Comparison of ENCODE assay signal across 11 mouse cellular contexts in the genomic region with DNA sequence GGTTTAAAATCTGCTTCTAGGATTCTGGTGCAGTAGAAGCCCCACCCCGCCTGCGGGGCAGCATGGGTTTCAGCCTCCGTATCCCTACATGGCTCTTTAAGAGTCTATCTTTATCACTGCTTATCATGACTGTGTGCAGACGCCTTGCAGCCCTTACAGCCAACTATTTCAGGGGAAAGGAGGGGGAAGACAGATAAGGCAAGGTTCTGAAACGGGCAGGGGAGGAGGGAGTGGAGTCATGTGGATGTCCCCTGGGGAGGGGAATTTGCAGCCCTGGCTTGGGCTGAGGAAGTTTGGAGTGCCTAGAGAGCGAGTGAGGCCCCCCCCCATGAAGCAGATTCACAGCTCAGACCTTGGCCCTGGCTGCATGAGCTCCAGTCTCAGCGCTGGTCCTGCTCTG. TPM values are rescaled to one million over a fixed set of nuclear protein-coding genes. Genes with fewer than 3 reads are reported as not detected.
DNase-seq lines count a peak whose midpoint lies in the region; ATAC-seq lines count a peak whose summit lies in the region.
"Had no signal": no experiment of that assay in that cellular context is flagged by ENCODE, and none has a peak within 500 bp of the region (broad histone marks: within the 10 kb centered on the region; RNA-seq: fewer than 3 reads in every experiment).

No protein-coding gene starts in this region.

- H3K4me2 ChIP-seq in embryonic facial prominence, embryonic 14.5 days (ENCODE audit: low read depth, low read length) = no peak overlapping the region
- H3K4me2 ChIP-seq in stomach, embryonic 14.5 days (replicated peaks; ENCODE audit: low read depth, low read length) = no peak overlapping the region; the same call in 1 of the 2 replicates
- H3K4me2 ChIP-seq: embryonic facial prominence, embryonic 13.5 days; midbrain, embryonic 13.5 days had no signal

- no peaks in the 10 kb centered on the region for H3K36me3 ChIP-seq in embryonic facial prominence, embryonic 14.5 days (ENCODE audit: control insufficient read depth, insufficient read depth, low read length)
- no peaks in the 10 kb centered on the region for H3K36me3 ChIP-seq in embryonic facial prominence, embryonic 10.5 days (replicated peaks)
- H3K36me3 ChIP-seq in megakaryocyte, embryonic 14.5 days (replicated peaks; ENCODE audit: low read length) = peaks cover 26% of the 10 kb centered on the region
- H3K36me3 ChIP-seq in stomach, embryonic 14.5 days (ENCODE audit: control insufficient read depth, insufficient read depth, low read length) = no peaks in the 10 kb centered on the region
- H3K36me3 ChIP-seq: embryonic facial prominence, embryonic 13.5 days; midbrain, embryonic 13.5 days had no signal

- peak; percentile 36 for DNase-seq in embryonic facial prominence, embryonic 14.5 days (ENCODE audit: low spot score)
- no peak for DNase-seq in embryonic facial prominence, embryonic 10.5 days (ENCODE audit: low spot score)
- peak; percentile 36 for DNase-seq in heart, postnatal 25 days (ENCODE audit: low spot score)
- no peak for DNase-seq in testis, postnatal 14 days (ENCODE audit: low spot score)
- DNase-seq in Muller cell, postnatal 12 days (ENCODE audit: inconsistent ontology term) = no peak
- DNase-seq: thymus, postnatal 4 days had no signal

- no peaks in the 10 kb centered on the region for H3K9me3 ChIP-seq in embryonic facial prominence, embryonic 14.5 days (ENCODE audit: control insufficient read depth, low read length)
- no peaks in the 10 kb centered on the region for H3K9me3 ChIP-seq in embryonic facial prominence, embryonic 10.5 days
- no peaks in the 10 kb centered on the region for H3K9me3 ChIP-seq in megakaryocyte, embryonic 14.5 days
- H3K9me3 ChIP-seq in stomach, embryonic 14.5 days (ENCODE audit: control insufficient read depth, low read depth, low read length) = no peaks in the 10 kb centered on the region
- H3K9me3 ChIP-seq: embryonic facial prominence, embryonic 13.5 days; midbrain, embryonic 13.5 days had no signal

- 33% methylated on average over 6 of the region's 7 CpGs for WGBS in embryonic facial prominence, embryonic 14.5 days
- 40% methylated on average over 7 of the region's 7 CpGs for WGBS in embryonic facial prominence, embryonic 10.5 days
- WGBS in stomach, embryonic 14.5 days = 21% methylated on average over 7 of the region's 7 CpGs

- ATAC-seq in embryonic facial prominence, embryonic 14.5 days (ENCODE audit: low read depth) = no peak
- no peak for ATAC-seq in megakaryocyte, adult 5-6 weeks (ENCODE audit: poor library complexity, severe bottlenecking)
- ATAC-seq in stomach, embryonic 14.5 days (ENCODE audit: insufficient number of reproducible peaks, insufficient read depth, low FRiP score, low read depth) = peak; percentile 69

- H3K4me3 ChIP-seq in embryonic facial prominence, embryonic 14.5 days (ENCODE audit: low read depth, low read length) = no peak overlapping the region
- H3K4me3 ChIP-seq in embryonic facial prominence, embryonic 10.5 days = no peak overlapping the region
- H3K4me3 ChIP-seq in megakaryocyte, embryonic 14.5 days (replicated peaks) = peak overlapping the region; percentile 90
- H3K4me3 ChIP-seq in stomach, embryonic 14.5 days (ENCODE audit: low read depth, low read length) = no peak overlapping the region
- H3K4me3 ChIP-seq: embryonic facial prominence, embryonic 13.5 days; midbrain, embryonic 13.5 days had no signal

- no peaks in the 10 kb centered on the region for H3K27me3 ChIP-seq in embryonic facial prominence, embryonic 14.5 days (replicated peaks; ENCODE audit: control insufficient read depth, insufficient read depth, low read length)
- no peaks in the 10 kb centered on the region for H3K27me3 ChIP-seq in embryonic facial prominence, embryonic 10.5 days (replicated peaks; ENCODE audit: low read depth, poor library complexity, severe bottlenecking)
- no peaks in the 10 kb centered on the region for H3K27me3 ChIP-seq in megakaryocyte, embryonic 14.5 days (replicated peaks)
- no peaks in the 10 kb centered on the region for H3K27me3 ChIP-seq in stomach, embryonic 14.5 days (ENCODE audit: control insufficient read depth, insufficient read depth, low read length)
- H3K27me3 ChIP-seq: embryonic facial prominence, embryonic 13.5 days; midbrain, embryonic 13.5 days had no signal

- intact Hi-C loops in heart, postnatal 25 days (cut with DNase I) = no loop called here

- H3K4me1 ChIP-seq in embryonic facial prominence, embryonic 14.5 days (ENCODE audit: control insufficient read depth, insufficient read depth, low read length) = peaks cover 8% of the 10 kb centered on the region; the same call in 1 of the 2 replicates
- peaks cover 16% of the 10 kb centered on the region for H3K4me1 ChIP-seq in embryonic facial prominence, embryonic 10.5 days
- H3K4me1 ChIP-seq in megakaryocyte, embryonic 14.5 days = peaks cover 93% of the 10 kb centered on the region
- peaks cover 18% of the 10 kb centered on the region; the same call in 1 of the 2 replicates for H3K4me1 ChIP-seq in stomach, embryonic 14.5 days (ENCODE audit: control insufficient read depth, insufficient read depth, low read length)

- H3K27ac ChIP-seq in embryonic facial prominence, embryonic 14.5 days (replicated peaks; ENCODE audit: low read depth, low read length) = no peak overlapping the region
- no peak overlapping the region; the same call in 1 of the 2 replicates for H3K27ac ChIP-seq in embryonic facial prominence, embryonic 10.5 days (replicated peaks)
- no peak overlapping the region for H3K27ac ChIP-seq in stomach, embryonic 14.5 days (ENCODE audit: low read length)
- H3K27ac ChIP-seq: embryonic facial prominence, embryonic 13.5 days; midbrain, embryonic 13.5 days had no signal

- no peak overlapping the region; the same call in 1 of the 2 replicates for H3K9ac ChIP-seq in embryonic facial prominence, embryonic 14.5 days (ENCODE audit: low read depth, low read length)
- H3K9ac ChIP-seq in stomach, embryonic 14.5 days (replicated peaks; ENCODE audit: low read depth, low read length) = no peak overlapping the region
- H3K9ac ChIP-seq: embryonic facial prominence, embryonic 13.5 days; midbrain, embryonic 13.5 days had no signal

RNA-seq across cellular contexts. Expression of a gene that starts 18.0 kb away (rescaled TPM):
- 8.7 and 9.7 TPM in 2 replicates for polyA plus RNA-seq in embryonic facial prominence, embryonic 14.5 days (2014; fragmentation: Nextera tagmentation; extraction: Ambion mirVana)
- 4.2 and 5.6 TPM in 2 replicates for polyA plus RNA-seq in embryonic facial prominence, embryonic 10.5 days (2016; fragmentation: Nextera tagmentation; extraction: Ambion mirVana)
- 3.4 and 7.3 TPM in 2 replicates for polyA plus RNA-seq in megakaryocyte, embryonic 14.5 days (2012; ENCODE audit: insufficient read depth, low replicate concordance)
- total RNA-seq in megakaryocyte, adult 5-6 weeks (2015) = 7.3 and 8.1 TPM in 2 replicates
- total RNA-seq in megakaryocyte, adult 5-6 weeks (2017) = 3.5 and 13.3 TPM in 2 replicates
- 10 to 100 TPM; 25.9 to 28.3 TPM for total RNA-seq in heart, postnatal 25 days (2021)
- polyA plus RNA-seq in stomach, embryonic 14.5 days (2014; fragmentation: Nextera tagmentation; extraction: Ambion mirVana) = 7.3 and 8.9 TPM in 2 replicates

RNA-seq across cellular contexts. Expression of a gene that starts 40.6 kb away (rescaled TPM):
- 8.8 and 9.3 TPM in 2 replicates for polyA plus RNA-seq in embryonic facial prominence, embryonic 14.5 days (2014; fragmentation: Nextera tagmentation; extraction: Ambion mirVana)
- polyA plus RNA-seq in embryonic facial prominence, embryonic 10.5 days (2016; fragmentation: Nextera tagmentation; extraction: Ambion mirVana) = 24.4 and 24.5 TPM in 2 replicates
- polyA plus RNA-seq in megakaryocyte, embryonic 14.5 days (2012; ENCODE audit: insufficient read depth, low replicate concordance) = 5.7 and 6.6 TPM in 2 replicates
- total RNA-seq in megakaryocyte, adult 5-6 weeks (2015) = 15.8 and 17.2 TPM in 2 replicates
- 19.5 and 24.9 TPM in 2 replicates for total RNA-seq in megakaryocyte, adult 5-6 weeks (2017)
- total RNA-seq in heart, postnatal 25 days (2021) = 10 to 100 TPM; 10.5 to 10.9 TPM
- polyA plus RNA-seq in stomach, embryonic 14.5 days (2014; fragmentation: Nextera tagmentation; extraction: Ambion mirVana) = 9.6 and 10.7 TPM in 2 replicates

Comparison
In these comparisons a context has a peak if more than half of its experiments do, and no peak if none do; other contexts are left out.
1. DNase-seq: peak in embryonic facial prominence, embryonic 14.5 days (single experiment) and heart, postnatal 25 days (single experiment); none in embryonic facial prominence, embryonic 10.5 days (single experiment), testis, postnatal 14 days (single experiment) and Muller cell, postnatal 12 days (single experiment).